Mouse (Mus musculus): Measurements from ENCODE around the gene Rbl1. TPM values are rescaled to one million over a fixed set of nuclear protein-coding genes. Genes with fewer than 3 reads are reported as not detected.

Rbl1 gene
- total and polyA plus RNA-seq, 3 experiments: 14.9 to 27.4 (median 21.9) TPM

GRCm38 (mm10) chr2:157187223-157187622 lies 17.1 kb downstream of the Rbl1 start (continued):
- TF ChIP-seq TBP (conservative IDR thresholded peaks at IDR 0.05; ENCODE audit: low read depth, low read length) (no peak), JUN (IDR thresholded peaks at IDR 0.05; ENCODE audit: insufficient read depth, low read depth, low read length) (peak; percentile 85), UBTF (IDR thresholded peaks at IDR 0.05; ENCODE audit: low read depth, low read length) (no peak), PAX5 (IDR thresholded peaks at IDR 0.05; ENCODE audit: low read length) (no peak), GABPA (IDR thresholded peaks at IDR 0.05; ENCODE audit: insufficient replicate concordance, low read depth, low read length) (peak; percentile 13; the same call in 1 of the 2 replicates)

GRCm38 (mm10) chr2:157186504-157186903 lies 17.8 kb downstream of the Rbl1 start:
- TF ChIP-seq CTCF (conservative IDR thresholded peaks at IDR 0.05 in 1 of 2, IDR thresholded peaks at IDR 0.05 in 1 of 2; ENCODE audit: low read depth in 2 of 2, low read length in 2 of 2) (0 out of 4 replicates have a peak, but pooled peaks of 1 of the 2 experiments have one; percentile 8), MEF2A (IDR thresholded peaks at IDR 0.05; ENCODE audit: borderline replicate concordance, low read depth, low read length) (no peak)
- peaks cover 50 to 80% of the 10 kb centered on the region in 2 experiments for H3K36me3 ChIP-seq (replicated peaks in 1 of 2; ENCODE audit: control insufficient read depth in 1 of 2, insufficient read depth in 1 of 2, low read length in 1 of 2)
- H3K4me1 ChIP-seq (ENCODE audit: control insufficient read depth in 1 of 2, insufficient read depth in 2 of 2): peaks cover 13 to 18% of the 10 kb centered on the region in 2 experiments
- H3K4me2 ChIP-seq (ENCODE audit: insufficient read depth, low read depth, poor library complexity, severe bottlenecking): peak overlapping the region; percentile 53
- H3K79me2 ChIP-seq (replicated peaks; ENCODE audit: control insufficient read depth, extremely low read depth, insufficient read depth, poor library complexity, severe bottlenecking): 0 out of 2 replicates have a peak, but pooled peaks cover 3% of the 10 kb centered on the region
- H3K27me3 ChIP-seq (replicated peaks): no peaks in the 10 kb centered on the region
- in situ Hi-C loops (cut with MboI; ENCODE audit: low pct_ligation_motif_present, low pct_unique_long_range_greater_than_20kb, low sequenced_read_pairs) (loop anchor here (10.0 kb wide), 1 partner anchor 52 kb away; the partner anchor contains the start of gene Samhd1), dilution Hi-C loops (cut with MboI; ENCODE audit: extremely low pct_ligation_motif_present, extremely low pct_unique_long_range_greater_than_20kb, low sequenced_read_pairs) (no loop called here)
- no peak overlapping the region for H3K27ac ChIP-seq (ENCODE audit: insufficient read depth, low read depth)
- peaks cover 3% of the 10 kb centered on the region for H3K9me3 ChIP-seq (replicated peaks; ENCODE audit: low read length)
- DNase-seq (ENCODE audit: extremely low read depth): no peak
- H3K4me3 ChIP-seq (replicated peaks in 1 of 3; ENCODE audit: low read depth in 2 of 3, low read length in 2 of 3, poor library complexity in 1 of 3): no peak overlapping the region
- H3K9ac ChIP-seq (ENCODE audit: insufficient read depth, low read depth): peak overlapping the region; percentile 25; the same call in 1 of the 2 replicates

GRCm38 (mm10) chr2:157185022-157185660 lies 19.2 kb downstream of the Rbl1 start:
- Histone ChIP-seq H3K9me3 (replicated peaks; ENCODE audit: low read length) (no peaks in the 10 kb centered on the region), H3K27me3 (replicated peaks) (no peaks in the 10 kb centered on the region), H3K4me2 (ENCODE audit: insufficient read depth, low read depth, poor library complexity, severe bottlenecking) (no peak overlapping the region), H3K4me3 (replicated peaks in 1 of 3; ENCODE audit: low read depth in 2 of 3, low read length in 2 of 3, poor library complexity in 1 of 3) (no peak overlapping the region), H3K27ac (ENCODE audit: insufficient read depth, low read depth) (no peak overlapping the region), H3K36me3 (replicated peaks in 1 of 2; ENCODE audit: control insufficient read depth in 1 of 2, insufficient read depth in 1 of 2, low read length in 1 of 2) (peaks cover 46 to 75% of the 10 kb centered on the region in 2 experiments), H3K9ac (ENCODE audit: insufficient read depth, low read depth) (no peak overlapping the region), H3K4me1 (ENCODE audit: control insufficient read depth in 1 of 2, insufficient read depth in 2 of 2) (peaks cover 13 to 18% of the 10 kb centered on the region in 2 experiments), H3K79me2 (replicated peaks; ENCODE audit: control insufficient read depth, extremely low read depth, insufficient read depth, poor library complexity, severe bottlenecking) (0 out of 2 replicates have a peak, but pooled peaks cover 3% of the 10 kb centered on the region)
- TF ChIP-seq SMC3 (IDR thresholded peaks at IDR 0.05; ENCODE audit: low read depth, low read length): no peak
- no peak for TF ChIP-seq TCF12 (IDR thresholded peaks at IDR 0.05; ENCODE audit: low read depth, low read length)
- no peak for TF ChIP-seq KAT2A (IDR thresholded peaks at IDR 0.05; ENCODE audit: insufficient replicate concordance, low read length)
- TF ChIP-seq SIN3A (IDR thresholded peaks at IDR 0.05; ENCODE audit: low read length): no peak
- no peak for TF ChIP-seq RAD21 (IDR thresholded peaks at IDR 0.05; ENCODE audit: low read depth, low read length)
- no peak for TF ChIP-seq MAFK (IDR thresholded peaks at IDR 0.05; ENCODE audit: insufficient replicate concordance, low read length)
- in situ Hi-C loops (cut with MboI; ENCODE audit: low pct_ligation_motif_present, low pct_unique_long_range_greater_than_20kb, low sequenced_read_pairs): loop anchor here (10.0 kb wide), 1 partner anchor 50 kb away; the partner anchor contains the start of gene Samhd1
- DNase-seq (ENCODE audit: extremely low read depth): no peak
- dilution Hi-C loops (cut with MboI; ENCODE audit: extremely low pct_ligation_motif_present, extremely low pct_unique_long_range_greater_than_20kb, low sequenced_read_pairs): no loop called here

Data from CH12.LX (cell line).